Mouse (Mus musculus) thymus, adult 2 months (tissue): ENCODE measurements around the gene Fxyd6. TPM values are rescaled to one million over a fixed set of nuclear protein-coding genes. Genes with fewer than 3 reads are reported as not detected.

Experiments used
- DNase-seq: peaks from one replicate; pipeline ENCODE4 v3.0.0; 2021
- H3K27ac ChIP-seq: fragments of 200-500 bp; 2 replicates; pipeline ENCODE4 v1.5.1; 2012; ENCODE audit warnings: low read length, control low read depth; ENCODE audit not compliant: control insufficient read depth, insufficient read depth
- H3K27me3 ChIP-seq: fragments of 200-500 bp; 2 replicates; pipeline ENCODE4 v1.6.1; 2012; ENCODE audit warnings: mild to moderate bottlenecking, low read length, moderate library complexity, mixed read lengths; ENCODE audit not compliant: control insufficient read depth, insufficient read depth
- H3K36me3 ChIP-seq: fragments of 200-500 bp; 2 replicates; pipeline ENCODE4 v1.6.1; 2012; ENCODE audit warnings: mild to moderate bottlenecking, low read length, moderate library complexity; ENCODE audit not compliant: control insufficient read depth, insufficient read depth
- H3K4me1 ChIP-seq: fragments of 200-500 bp; replicated peaks from 2 replicates; pipeline ENCODE4 v1.6.1; 2012; ENCODE audit warnings: low read length; ENCODE audit not compliant: control insufficient read depth, insufficient read depth
- H3K4me3 ChIP-seq: fragments of 200-500 bp; 2 replicates; pipeline ENCODE4 v1.5.1; 2012; ENCODE audit warnings: mild to moderate bottlenecking, low read length, control low read depth, moderate library complexity; ENCODE audit not compliant: control insufficient read depth, insufficient read depth
- CTCF ChIP-seq: fragments of 200-500 bp; IDR thresholded peaks from 2 replicates; pipeline ENCODE4 v1.5.1; 2012; ENCODE audit warnings: mild to moderate bottlenecking, control low read depth, low read length, moderate library complexity, borderline replicate concordance; ENCODE audit not compliant: control insufficient read depth, poor library complexity, insufficient read depth; ENCODE audit errors: extremely low read depth
- POLR2A ChIP-seq: fragments of 200-500 bp; IDR thresholded peaks from 2 replicates; pipeline ENCODE4 v1.6.1; 2012; ENCODE audit warnings: mild to moderate bottlenecking, low read length, control low read depth, moderate library complexity; ENCODE audit not compliant: control insufficient read depth, poor library complexity, insufficient read depth; ENCODE audit errors: extremely low read depth
- WGBS: fragments of 180-500 bp; shearing (Covaris S2); methylation state at CpG from one replicate; pipeline ENCODE4 v1.1.7; 2018; 5-methylcytosine and 5-hydroxymethylcytosine counted together
- polyA plus RNA-seq: library from polyadenylated mRNA; depleted of rRNA; stranded (reverse); fragments of >200 nt; gene quantifications from 2 replicates; pipeline ENCODE4 v1.2.3, GENCODE M21; 2012

Fxyd6 gene
- polyA plus RNA-seq, 1 experiment, result 8.9 TPM

DNA sequence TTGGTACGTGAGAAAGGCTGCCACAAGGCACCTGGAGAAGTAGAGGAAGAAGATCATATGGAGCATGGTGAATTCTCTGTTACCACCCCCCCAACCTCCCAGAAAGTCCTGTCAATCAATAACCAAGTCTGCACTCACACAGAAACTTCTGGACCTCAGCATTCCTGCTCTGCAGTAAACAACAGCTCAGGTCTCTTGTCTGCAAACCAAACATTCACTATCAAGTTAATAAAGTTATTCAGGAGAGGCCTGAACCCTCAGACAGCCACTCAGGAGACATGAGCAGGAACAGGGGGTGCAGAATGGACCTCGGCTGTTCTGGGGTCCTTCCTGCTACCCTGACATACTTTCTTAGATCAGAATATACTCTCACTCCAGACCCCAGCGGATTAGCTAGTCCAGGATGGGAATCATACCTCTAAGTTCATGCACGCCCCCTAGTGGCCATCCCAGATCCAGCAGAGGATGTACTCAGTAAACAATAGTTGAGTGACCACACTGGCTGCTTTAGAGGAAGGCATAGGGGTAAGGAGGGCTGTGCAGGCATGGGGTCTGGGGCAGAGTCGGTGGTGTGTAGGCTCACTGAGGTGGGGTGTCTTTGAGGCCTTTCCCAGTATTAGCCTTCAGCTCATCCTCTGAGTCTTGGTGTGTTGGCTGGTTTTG is 43.6 kb downstream of the Fxyd6 start:
- no peak for TF ChIP-seq POLR2A
- peak; percentile 73; the same call in 1 of the 2 replicates for TF ChIP-seq CTCF
- Histone ChIP-seq H3K4me1 (peaks cover 9% of the 10 kb centered on the region), H3K4me3 (no peak overlapping the region), H3K27me3 (no peaks in the 10 kb centered on the region), H3K27ac (no peak overlapping the region), H3K36me3 (no peaks in the 10 kb centered on the region)
- 71% methylated on average over 5 of the region's 5 CpGs for WGBS
- peak; percentile 45 for DNase-seq

DNA sequence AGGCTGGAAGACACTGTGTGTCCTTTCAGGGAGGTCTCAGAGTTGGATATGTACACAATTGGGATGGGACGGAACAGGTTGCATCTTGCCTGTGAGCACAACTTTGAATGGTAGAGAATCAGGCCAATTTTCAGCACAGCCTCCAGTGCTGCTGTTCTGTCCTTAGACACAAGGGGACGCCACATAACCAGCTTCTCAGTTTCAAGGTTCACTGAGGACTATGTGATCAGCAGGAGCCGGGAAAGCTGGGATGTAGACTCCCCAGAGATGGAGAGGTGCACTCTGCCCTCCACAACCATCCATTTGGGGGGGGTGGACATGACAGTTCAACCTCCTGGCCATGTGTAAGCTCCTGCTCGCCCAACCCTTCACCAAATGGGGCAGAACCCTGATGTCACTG is 45.9 kb downstream of the Fxyd6 start:
- H3K4me3 ChIP-seq, result no peak overlapping the region
- peaks cover 9% of the 10 kb centered on the region for H3K4me1 ChIP-seq
- WGBS, result 61% methylated on average over 4 of the region's 4 CpGs
- TF ChIP-seq POLR2A, result no peak
- no peak for TF ChIP-seq CTCF
- no peaks in the 10 kb centered on the region for H3K27me3 ChIP-seq
- DNase-seq, result peak; percentile 37
- H3K36me3 ChIP-seq, result no peaks in the 10 kb centered on the region
- no peak overlapping the region for H3K27ac ChIP-seq

DNA sequence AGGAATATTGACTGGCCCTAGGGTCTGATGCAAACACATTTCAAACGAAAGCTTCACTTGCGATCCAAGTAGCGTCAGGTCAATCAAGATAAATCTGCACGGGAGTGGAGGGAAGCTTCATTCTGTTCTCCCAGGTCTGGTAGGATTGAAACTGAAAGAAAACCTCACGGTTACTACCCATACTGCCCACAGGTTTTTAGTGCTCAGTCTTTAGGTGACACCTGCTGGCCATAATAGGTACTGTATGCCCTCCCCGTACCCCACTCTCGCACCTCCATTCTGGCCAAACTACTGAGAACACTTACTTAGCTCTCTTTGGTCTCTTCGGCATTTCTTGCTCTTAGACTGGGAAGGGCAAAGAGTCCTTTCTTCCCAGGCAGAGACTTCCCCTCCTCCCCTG is 47.3 kb downstream of the Fxyd6 start:
- Histone ChIP-seq H3K4me3 (peak overlapping the region; percentile 32), H3K27ac (no peak overlapping the region), H3K27me3 (no peaks in the 10 kb centered on the region), H3K4me1 (peaks cover 6% of the 10 kb centered on the region), H3K36me3 (no peaks in the 10 kb centered on the region)
- 6% methylated on average over 8 of the region's 8 CpGs for WGBS
- TF ChIP-seq CTCF, result no peak
- TF ChIP-seq POLR2A, result no peak
- peak; percentile 71 for DNase-seq

DNA sequence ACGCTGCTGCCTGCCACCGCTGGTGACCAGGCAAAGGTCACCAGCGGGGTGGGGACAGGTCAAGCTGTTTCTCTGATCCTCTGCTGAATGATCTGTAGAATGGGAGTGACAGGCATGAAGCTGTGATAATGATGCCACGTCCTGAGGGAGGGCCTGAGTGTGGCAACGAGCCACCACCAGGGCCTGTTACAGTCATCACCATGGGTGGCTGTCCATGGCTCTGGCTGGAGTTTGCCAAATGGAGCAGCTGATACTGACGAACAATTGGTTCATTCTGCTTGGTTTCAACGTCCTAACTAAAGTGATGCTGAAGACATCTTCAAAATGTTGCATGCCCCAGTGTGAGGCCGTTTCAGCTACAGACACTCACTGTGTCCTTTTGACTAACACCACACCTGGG is 48.3 kb downstream of the Fxyd6 start:
- no peak for DNase-seq
- TF ChIP-seq POLR2A, result no peak
- no peak for TF ChIP-seq CTCF

DNA sequence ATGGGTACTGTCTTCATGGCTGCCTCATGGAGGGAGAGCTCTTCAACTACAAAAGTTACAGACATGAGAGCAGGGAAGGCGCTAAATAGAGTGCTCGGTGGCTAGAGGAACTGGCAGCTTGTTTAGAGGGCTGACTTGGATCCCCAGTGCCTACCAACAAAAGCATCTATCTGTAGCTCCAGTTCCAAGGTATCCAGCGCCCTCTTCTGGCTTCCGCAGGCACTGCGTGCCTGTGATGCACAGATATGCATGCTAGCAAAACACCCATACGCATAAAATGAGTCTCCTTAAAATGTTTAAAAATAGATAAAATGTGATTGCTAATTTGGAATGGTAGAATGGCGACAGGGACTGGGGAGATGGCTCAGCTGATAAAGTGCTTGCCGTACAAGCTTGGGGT is 51.2 kb downstream of the Fxyd6 start:
- WGBS, result 80% methylated on average over 8 of the region's 8 CpGs

More for the DNA sequence above, 48.3 kb downstream of the Fxyd6 start:
- no peak overlapping the region for H3K27ac ChIP-seq
- H3K27me3 ChIP-seq, result no peaks in the 10 kb centered on the region
- 86% methylated on average over 8 of the region's 8 CpGs for WGBS
- peaks cover 6% of the 10 kb centered on the region for H3K4me1 ChIP-seq
- H3K4me3 ChIP-seq, result no peak overlapping the region
- no peaks in the 10 kb centered on the region for H3K36me3 ChIP-seq

DNA sequence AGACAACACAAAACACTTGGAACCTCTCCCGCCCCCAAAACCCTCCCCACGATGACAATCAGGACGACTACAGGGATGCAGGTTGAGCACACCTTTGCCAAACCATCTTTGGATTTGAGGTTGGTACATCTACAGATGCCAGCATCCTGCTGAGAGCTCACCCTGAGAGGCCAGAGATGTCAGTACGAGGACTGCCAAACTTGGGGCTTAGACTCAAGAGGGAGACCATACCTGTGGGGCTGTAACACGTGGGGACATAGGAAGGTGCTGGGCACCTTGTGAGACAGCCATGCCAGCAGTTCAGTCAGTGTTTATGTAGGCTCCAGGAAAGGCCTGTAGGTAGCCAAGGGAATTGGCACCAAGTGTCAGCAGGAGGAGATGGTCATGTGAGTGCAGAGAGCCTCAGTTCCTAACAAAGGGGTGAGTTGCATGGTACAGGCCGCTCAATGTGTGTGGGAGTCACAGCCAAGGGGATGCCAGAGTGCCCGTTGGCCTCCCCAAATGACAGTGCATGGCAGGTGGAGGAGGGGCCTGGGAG is 52.8 kb downstream of the Fxyd6 start:
- TF ChIP-seq POLR2A, result no peak
- Histone ChIP-seq H3K36me3 (no peaks in the 10 kb centered on the region), H3K4me1 (no peaks in the 10 kb centered on the region), H3K4me3 (no peak overlapping the region), H3K27me3 (no peaks in the 10 kb centered on the region), H3K27ac (no peak overlapping the region)
- DNase-seq, result no peak
- WGBS, result 90% methylated on average over 7 of the region's 7 CpGs

More for the DNA sequence above, 51.2 kb downstream of the Fxyd6 start:
- DNase-seq, result peak; percentile 26
- Histone ChIP-seq H3K4me3 (no peak overlapping the region), H3K27me3 (no peaks in the 10 kb centered on the region), H3K36me3 (no peaks in the 10 kb centered on the region), H3K4me1 (peaks cover 6% of the 10 kb centered on the region), H3K27ac (no peak overlapping the region)
- TF ChIP-seq POLR2A (no peak), CTCF (no peak)

DNA sequence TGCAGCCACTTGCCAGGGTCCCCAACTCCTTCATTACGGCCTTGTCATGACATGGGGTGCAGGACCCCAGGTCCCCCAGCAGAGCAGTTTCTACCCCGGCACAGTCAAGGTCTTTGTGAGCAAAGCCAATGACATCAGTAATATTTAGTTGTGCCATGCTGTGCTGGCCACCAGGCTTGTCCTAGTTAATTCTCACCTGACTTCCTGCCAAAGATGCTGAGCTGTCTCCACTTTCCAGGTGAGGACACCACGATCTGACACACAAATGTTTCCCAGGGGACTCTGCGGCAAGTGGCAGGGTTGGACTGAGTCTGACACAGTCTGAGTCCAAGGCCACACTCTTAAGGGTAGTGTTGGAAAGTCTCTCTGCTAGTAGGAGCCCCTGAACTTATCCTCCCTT is 56.5 kb downstream of the Fxyd6 start, which contains the start of gene Dscaml1:
Dscaml1 (plus strand) TSS at position 173 of the 400 bp plus-strand sequence.
- 87% methylated on average over 4 of the region's 4 CpGs for WGBS
- no peak for DNase-seq
- Histone ChIP-seq H3K27me3 (peaks cover 17% of the 10 kb centered on the region), H3K36me3 (no peaks in the 10 kb centered on the region), H3K4me3 (no peak within 1 kb of the TSS), H3K4me1 (no peaks in the 10 kb centered on the region), H3K27ac (no peak within 1 kb of the TSS)
- TF ChIP-seq CTCF, result no peak
- no peak for TF ChIP-seq POLR2A
